8 mouse cellular contexts compared by ENCODE assay signal in the genomic region with DNA sequence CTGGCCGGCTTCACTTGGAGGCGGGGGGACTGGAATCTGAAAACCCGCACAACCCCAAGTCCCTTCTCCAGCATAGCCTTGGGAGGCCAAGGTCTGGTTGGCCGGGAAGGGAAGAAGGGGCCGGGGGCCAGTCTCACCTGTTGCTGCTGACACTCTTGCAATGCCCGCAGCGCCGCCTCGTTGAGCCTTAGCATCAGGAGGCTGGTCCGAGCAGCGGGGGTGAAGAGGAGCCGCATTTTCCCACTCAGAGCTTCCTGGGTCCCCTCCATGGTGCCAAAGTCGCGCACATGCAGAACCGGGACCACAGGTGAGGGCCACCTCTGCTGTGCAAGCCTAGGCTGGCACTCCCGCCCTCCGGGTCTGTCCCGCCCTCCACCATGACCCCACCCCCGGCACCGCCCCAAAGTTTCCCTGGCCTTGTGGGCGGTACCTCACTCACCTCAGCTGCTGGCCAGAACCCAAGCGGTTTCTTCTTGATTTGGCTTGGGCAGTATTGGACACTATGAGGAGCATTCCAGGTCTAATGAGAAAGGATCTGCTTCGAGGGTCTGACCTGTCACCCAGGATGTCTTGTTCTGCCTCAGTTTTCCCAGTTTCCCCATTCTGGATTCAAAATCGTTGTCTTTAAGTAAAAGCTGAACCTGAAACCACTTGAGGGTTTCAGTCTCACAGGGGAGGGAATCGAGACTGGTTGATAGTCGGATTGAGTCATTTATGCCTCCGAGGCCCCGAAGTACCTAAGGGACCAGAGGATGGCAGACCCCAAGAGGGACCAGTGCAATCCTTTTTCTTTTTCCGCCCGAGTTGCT. TPM values are rescaled to one million over a fixed set of nuclear protein-coding genes. Genes with fewer than 3 reads are reported as not detected.
A peak's percentile ranks its signal among the peaks of the same experiment; 100 is the strongest.
DNase-seq lines count a peak whose midpoint lies in the region; ATAC-seq and TF ChIP-seq lines count a peak whose summit lies in the region.

No protein-coding gene starts in this region.

- no peak for TF ChIP-seq CTCF in E14TG2a.4 (conservative IDR thresholded peaks at IDR 0.05; ENCODE audit: low read length)

- H3K4me1 ChIP-seq in E14TG2a.4 (replicated peaks; ENCODE audit: low read depth, low read length): peaks cover 49% of the 10 kb centered on the region
- H3K4me1 ChIP-seq in forebrain, embryonic 12.5 days: peaks cover 19% of the 10 kb centered on the region
- peaks cover 22% of the 10 kb centered on the region for H3K4me1 ChIP-seq in limb, embryonic 12.5 days (replicated peaks)
- H3K4me1 ChIP-seq in midbrain, embryonic 12.5 days: peaks cover 19% of the 10 kb centered on the region
- H3K4me1 ChIP-seq in stomach, embryonic 14.5 days (ENCODE audit: control insufficient read depth, insufficient read depth, low read length): peaks cover 17% of the 10 kb centered on the region; the same call in 1 of the 2 replicates

- H3K9me3 ChIP-seq in E14TG2a.4 (ENCODE audit: low read length): no peaks in the 10 kb centered on the region
- H3K9me3 ChIP-seq in forebrain, embryonic 12.5 days: no peaks in the 10 kb centered on the region
- no peaks in the 10 kb centered on the region for H3K9me3 ChIP-seq in limb, embryonic 12.5 days
- H3K9me3 ChIP-seq in midbrain, embryonic 12.5 days: no peaks in the 10 kb centered on the region
- no peaks in the 10 kb centered on the region for H3K9me3 ChIP-seq in stomach, embryonic 14.5 days (ENCODE audit: control insufficient read depth, low read depth, low read length)

- DNase-seq in c-Kit-positive CD71-positive TER-119-positive erythroid progenitor cells, embryonic 14.5 days (ENCODE audit: low spot score): peak; percentile 73
- DNase-seq in layer of hippocampus, postnatal 25 days (ENCODE audit: extremely low spot score in 1 of 2, low spot score in 1 of 2): no peak

- H3K36me3 ChIP-seq in E14TG2a.4 (ENCODE audit: insufficient read depth, low read length): peaks cover 37% of the 10 kb centered on the region
- peaks cover 27% of the 10 kb centered on the region for H3K36me3 ChIP-seq in forebrain, embryonic 12.5 days (replicated peaks)
- peaks cover 24% of the 10 kb centered on the region for H3K36me3 ChIP-seq in limb, embryonic 12.5 days
- H3K36me3 ChIP-seq in midbrain, embryonic 12.5 days: peaks cover 28% of the 10 kb centered on the region
- H3K36me3 ChIP-seq in stomach, embryonic 14.5 days (ENCODE audit: control insufficient read depth, insufficient read depth, low read length): peaks cover 21% of the 10 kb centered on the region

- ATAC-seq in forebrain, embryonic 12.5 days (ENCODE audit: low FRiP score): peak; percentile 72
- peak; percentile 74 to 92 for ATAC-seq in hematopoietic stem cell, adult 5-6 weeks (replicated peaks in 1 of 2; ENCODE audit: insufficient read depth in 1 of 2, low FRiP score in 2 of 2, low TSS enrichment in 1 of 2, low read depth in 1 of 2, poor library complexity in 2 of 2, severe bottlenecking in 2 of 2)
- peak; percentile 84 for ATAC-seq in limb, embryonic 12.5 days (ENCODE audit: insufficient number of reproducible peaks, insufficient read depth, low FRiP score, low TSS enrichment, low read depth)
- peak; percentile 52; the same call in 1 of the 2 replicates for ATAC-seq in midbrain, embryonic 12.5 days (ENCODE audit: low FRiP score, low read depth)
- ATAC-seq in stomach, embryonic 14.5 days (ENCODE audit: insufficient number of reproducible peaks, insufficient read depth, low FRiP score, low read depth): peak; percentile 86

- 2% methylated on average over 30 of the region's 30 CpGs for WGBS in forebrain, embryonic 12.5 days
- WGBS in limb, embryonic 12.5 days: 2% methylated on average over 30 of the region's 30 CpGs
- WGBS in midbrain, embryonic 12.5 days: under 1% methylated on average over 30 of the region's 30 CpGs
- 2% methylated on average over 30 of the region's 30 CpGs for WGBS in stomach, embryonic 14.5 days

- H3K4me2 ChIP-seq in forebrain, embryonic 12.5 days: peak overlapping the region; percentile 72
- peak overlapping the region; percentile 92 for H3K4me2 ChIP-seq in limb, embryonic 12.5 days
- H3K4me2 ChIP-seq in midbrain, embryonic 12.5 days (replicated peaks): peak overlapping the region; percentile 65
- H3K4me2 ChIP-seq in stomach, embryonic 14.5 days (replicated peaks; ENCODE audit: low read depth, low read length): peak overlapping the region; percentile 56

- peak overlapping the region; percentile 83 for H3K4me3 ChIP-seq in E14TG2a.4 (replicated peaks; ENCODE audit: low read length)
- peak overlapping the region; percentile 41 for H3K4me3 ChIP-seq in forebrain, embryonic 12.5 days (replicated peaks)
- peak overlapping the region; percentile 53 for H3K4me3 ChIP-seq in limb, embryonic 12.5 days (replicated peaks)
- peak overlapping the region; percentile 34 for H3K4me3 ChIP-seq in midbrain, embryonic 12.5 days
- peak overlapping the region; percentile 33 for H3K4me3 ChIP-seq in stomach, embryonic 14.5 days (ENCODE audit: low read depth, low read length)

- H3K9ac ChIP-seq in forebrain, embryonic 12.5 days: peak overlapping the region; percentile 46
- peak overlapping the region; percentile 55 for H3K9ac ChIP-seq in limb, embryonic 12.5 days (replicated peaks)
- H3K9ac ChIP-seq in midbrain, embryonic 12.5 days (replicated peaks): peak overlapping the region; percentile 8
- peak overlapping the region; percentile 28; the same call in 1 of the 2 replicates for H3K9ac ChIP-seq in stomach, embryonic 14.5 days (replicated peaks; ENCODE audit: low read depth, low read length)

- no peak overlapping the region for H3K27ac ChIP-seq in forebrain, embryonic 12.5 days
- no peak overlapping the region for H3K27ac ChIP-seq in limb, embryonic 12.5 days
- no peak overlapping the region for H3K27ac ChIP-seq in midbrain, embryonic 12.5 days (replicated peaks)
- no peak overlapping the region for H3K27ac ChIP-seq in stomach, embryonic 14.5 days (ENCODE audit: low read length)

- H3K27me3 ChIP-seq in E14TG2a.4 (ENCODE audit: insufficient read depth, low read length): peaks cover 4% of the 10 kb centered on the region; the same call in 1 of the 2 replicates
- H3K27me3 ChIP-seq in forebrain, embryonic 12.5 days: peaks cover 30% of the 10 kb centered on the region
- peaks cover 6% of the 10 kb centered on the region for H3K27me3 ChIP-seq in limb, embryonic 12.5 days
- H3K27me3 ChIP-seq in midbrain, embryonic 12.5 days: peaks cover 31% of the 10 kb centered on the region
- 0 out of 2 replicates have a peak, but pooled peaks cover 3% of the 10 kb centered on the region for H3K27me3 ChIP-seq in stomach, embryonic 14.5 days (ENCODE audit: control insufficient read depth, insufficient read depth, low read length)

RNA-seq across cellular contexts. Expression of a gene that starts 1.6 kb away (rescaled TPM):
- polyA plus RNA-seq in forebrain, embryonic 12.5 days (2016; fragmentation: Nextera tagmentation; extraction: Ambion mirVana): 6.9 and 12.4 TPM in 2 replicates
- total RNA-seq in hematopoietic stem cell, adult 5-6 weeks (2017): not detected in 2 replicates
- 10.8 and 13.5 TPM in 2 replicates for polyA plus RNA-seq in limb, embryonic 12.5 days (2016; fragmentation: Nextera tagmentation; extraction: Ambion mirVana)
- 1.7 and 2.3 TPM in 2 replicates for polyA plus RNA-seq in midbrain, embryonic 12.5 days (2016; fragmentation: Nextera tagmentation; extraction: Ambion mirVana)
- 13.7 and 14.1 TPM in 2 replicates for polyA plus RNA-seq in stomach, embryonic 14.5 days (2014; fragmentation: Nextera tagmentation; extraction: Ambion mirVana)
- total RNA-seq in layer of hippocampus, postnatal 25 days (2021): not detected

RNA-seq across cellular contexts. Expression of a gene that starts 6.5 kb away (rescaled TPM):
- 456 and 479 TPM in 2 replicates for polyA plus RNA-seq in forebrain, embryonic 12.5 days (2016; fragmentation: Nextera tagmentation; extraction: Ambion mirVana)
- total RNA-seq in hematopoietic stem cell, adult 5-6 weeks (2017): 210 and 244 TPM in 2 replicates
- 521 and 544 TPM in 2 replicates for polyA plus RNA-seq in limb, embryonic 12.5 days (2016; fragmentation: Nextera tagmentation; extraction: Ambion mirVana)
- 456 and 461 TPM in 2 replicates for polyA plus RNA-seq in midbrain, embryonic 12.5 days (2016; fragmentation: Nextera tagmentation; extraction: Ambion mirVana)
- polyA plus RNA-seq in stomach, embryonic 14.5 days (2014; fragmentation: Nextera tagmentation; extraction: Ambion mirVana): 552 and 574 TPM in 2 replicates
- total RNA-seq in layer of hippocampus, postnatal 25 days (2021): 100 to 1,000 TPM; 159 to 194 TPM

RNA-seq across cellular contexts. Expression of a gene that starts 10.6 kb away (rescaled TPM):
- 124 and 130 TPM in 2 replicates for polyA plus RNA-seq in forebrain, embryonic 12.5 days (2016; fragmentation: Nextera tagmentation; extraction: Ambion mirVana)
- total RNA-seq in hematopoietic stem cell, adult 5-6 weeks (2017): 98.2 and 124 TPM in 2 replicates
- 150 and 153 TPM in 2 replicates for polyA plus RNA-seq in limb, embryonic 12.5 days (2016; fragmentation: Nextera tagmentation; extraction: Ambion mirVana)
- polyA plus RNA-seq in midbrain, embryonic 12.5 days (2016; fragmentation: Nextera tagmentation; extraction: Ambion mirVana): 108 and 127 TPM in 2 replicates
- polyA plus RNA-seq in stomach, embryonic 14.5 days (2014; fragmentation: Nextera tagmentation; extraction: Ambion mirVana): 89.7 and 90.8 TPM in 2 replicates
- total RNA-seq in layer of hippocampus, postnatal 25 days (2021): 10 to 100 TPM; 24.0 to 26.6 TPM

RNA-seq across cellular contexts. Expression of a gene that starts 14.1 kb away (rescaled TPM):
- polyA plus RNA-seq in forebrain, embryonic 12.5 days (2016; fragmentation: Nextera tagmentation; extraction: Ambion mirVana): 0.85 and 0.88 TPM in 2 replicates
- 0.88 and 2.0 TPM in 2 replicates for total RNA-seq in hematopoietic stem cell, adult 5-6 weeks (2017)
- 0.14 TPM in 1 of 2 replicates, not detected in the other for polyA plus RNA-seq in limb, embryonic 12.5 days (2016; fragmentation: Nextera tagmentation; extraction: Ambion mirVana)
- polyA plus RNA-seq in midbrain, embryonic 12.5 days (2016; fragmentation: Nextera tagmentation; extraction: Ambion mirVana): 0.85 and 1.2 TPM in 2 replicates
- 0.21 and 0.69 TPM in 2 replicates for polyA plus RNA-seq in stomach, embryonic 14.5 days (2014; fragmentation: Nextera tagmentation; extraction: Ambion mirVana)
- total RNA-seq in layer of hippocampus, postnatal 25 days (2021): under 1 TPM; 0.63 to 0.64 TPM

RNA-seq across cellular contexts. Expression of a gene that starts 28.9 kb away (rescaled TPM):
- polyA plus RNA-seq in forebrain, embryonic 12.5 days (2016; fragmentation: Nextera tagmentation; extraction: Ambion mirVana): 2.9 and 3.6 TPM in 2 replicates
- 0.60 and 6.3 TPM in 2 replicates for total RNA-seq in hematopoietic stem cell, adult 5-6 weeks (2017)
- 3.5 and 4.1 TPM in 2 replicates for polyA plus RNA-seq in limb, embryonic 12.5 days (2016; fragmentation: Nextera tagmentation; extraction: Ambion mirVana)
- 3.0 and 3.3 TPM in 2 replicates for polyA plus RNA-seq in midbrain, embryonic 12.5 days (2016; fragmentation: Nextera tagmentation; extraction: Ambion mirVana)
- 2.2 and 3.0 TPM in 2 replicates for polyA plus RNA-seq in stomach, embryonic 14.5 days (2014; fragmentation: Nextera tagmentation; extraction: Ambion mirVana)
- 1 to 10 TPM; 3.4 to 5.9 TPM for total RNA-seq in layer of hippocampus, postnatal 25 days (2021)

Comparison
In these comparisons a context has a peak if more than half of its experiments do, and no peak if none do; other contexts are left out.
1. H3K4me3 ChIP-seq: peak in every context shown above with its lines; median percentile 83 in E14TG2a.4; 53 in limb, embryonic 12.5 days; 41 in forebrain, embryonic 12.5 days; 34 in midbrain, embryonic 12.5 days; 33 in stomach, embryonic 14.5 days.